Mouse (Mus musculus) midbrain, postnatal 0 days (tissue): ENCODE measurements around the gene 4933428M09Rik. TPM values are rescaled to one million over a fixed set of nuclear protein-coding genes. Genes with fewer than 3 reads are reported as not detected.

Experiments used
- ATAC-seq: fragments of 200-750 bp; cut with Nextera tagmentation; 2 replicates; pipeline ENCODE4 v1.8.0; 2017; ENCODE audit warnings: moderate number of reproducible peaks, mild to moderate bottlenecking, moderate TSS enrichment, moderate library complexity; ENCODE audit not compliant: low FRiP score
- DNase-seq: peaks from one replicate; pipeline ENCODE4 v3.0.0-alpha.2; 2015; ENCODE audit warnings: low spot score
- H3K27ac ChIP-seq: fragments of 300-500 bp; sonication (generic); 2 replicates; pipeline ENCODE4 v1.5.1; 2014; ENCODE audit warnings: low read depth, mild to moderate bottlenecking, low read length, mixed read lengths
- H3K27me3 ChIP-seq: fragments of 300-500 bp; sonication (generic); 2 replicates; pipeline ENCODE4 v1.6.1; 2014; ENCODE audit warnings: low read length, control low read depth, mixed read lengths; ENCODE audit not compliant: insufficient read depth
- H3K36me3 ChIP-seq: fragments of 300-500 bp; sonication (generic); 2 replicates; pipeline ENCODE4 v1.6.1; 2014; ENCODE audit warnings: low read length, control low read depth, mixed read lengths; ENCODE audit not compliant: insufficient read depth
- H3K4me1 ChIP-seq: fragments of 300-500 bp; sonication (generic); 2 replicates; pipeline ENCODE4 v1.6.1; 2014; ENCODE audit warnings: mild to moderate bottlenecking, control low read depth, antibody characterized with exemption, low read length, mixed read lengths; ENCODE audit not compliant: insufficient read depth
- H3K4me2 ChIP-seq: fragments of 300-500 bp; sonication (generic); 2 replicates; pipeline ENCODE4 v1.6.1; 2014; ENCODE audit warnings: low read depth, mild to moderate bottlenecking, low read length, mixed read lengths; ENCODE audit not compliant: poor library complexity, severe bottlenecking
- H3K4me3 ChIP-seq: fragments of 300-500 bp; sonication (generic); 2 replicates; pipeline ENCODE4 v1.5.1; 2014; ENCODE audit warnings: low read depth, mild to moderate bottlenecking, low read length, moderate library complexity
- H3K9ac ChIP-seq: fragments of 300-500 bp; sonication (generic); replicated peaks from 2 replicates; pipeline ENCODE4 v1.6.1; 2014; ENCODE audit warnings: mild to moderate bottlenecking, low read length, moderate library complexity, mixed read lengths; ENCODE audit not compliant: poor library complexity, severe bottlenecking
- H3K9me3 ChIP-seq: fragments of 300-500 bp; sonication (generic); 2 replicates; pipeline ENCODE4 v1.6.1; 2016; ENCODE audit warnings: low read length, control low read depth
- CTCF ChIP-seq: IDR thresholded peaks from 2 replicates; pipeline ENCODE4 v1.5.1; 2016; ENCODE audit warnings: antibody characterized with exemption, mild to moderate bottlenecking
- WGBS: fragments of 180-500 bp; shearing (Covaris S2); extraction: QIAGEN DNeasy Blood & Tissue Kit; methylation state at CpG from one replicate; pipeline ENCODE4 v1.1.7; 2014; 5-methylcytosine and 5-hydroxymethylcytosine counted together
- polyA plus RNA-seq: library from polyadenylated mRNA; unstranded; fragments of >200 nt; fragmentation: Nextera tagmentation; extraction: Ambion mirVana; gene quantifications from 2 replicates; pipeline ENCODE4 v1.2.1, GENCODE M21; 2015
- total RNA-seq: library from RNA; depleted of rRNA; stranded (reverse); fragments of >200 nt; gene quantifications from 2 replicates; pipeline ENCODE4 v1.2.3, GENCODE M21; 2014

The 4933428M09Rik gene
- total and polyA plus RNA-seq, 2 experiments from 2014 or later = not detected

- DNase-seq = no peak
- H3K27ac ChIP-seq = no peak overlapping the region
- no peak overlapping the region for H3K4me3 ChIP-seq
- no peaks in the 10 kb centered on the region for H3K9me3 ChIP-seq
- no peaks in the 10 kb centered on the region for H3K27me3 ChIP-seq
- 77% methylated on average over 4 of the region's 4 CpGs for WGBS
- H3K9ac ChIP-seq = no peak overlapping the region
- H3K4me1 ChIP-seq = no peaks in the 10 kb centered on the region
- no peaks in the 10 kb centered on the region for H3K36me3 ChIP-seq
- TF ChIP-seq CTCF = no peak
- H3K4me2 ChIP-seq = no peak overlapping the region
- ATAC-seq = no peak
Observed at GRCm38 (mm10) chrX:139214765-139215164, 35.7 kb downstream of the 4933428M09Rik start.

- TF ChIP-seq CTCF = no peak
- no peaks in the 10 kb centered on the region for H3K4me1 ChIP-seq
- H3K36me3 ChIP-seq = no peaks in the 10 kb centered on the region
- 72% methylated on average over 5 of the region's 5 CpGs for WGBS
- peak overlapping the region; percentile 40; the same call in 1 of the 2 replicates for H3K4me3 ChIP-seq
- peak overlapping the region; percentile 46 for H3K4me2 ChIP-seq
- no peak overlapping the region for H3K9ac ChIP-seq
- no peak overlapping the region for H3K27ac ChIP-seq
- H3K9me3 ChIP-seq = no peaks in the 10 kb centered on the region
- ATAC-seq (no peak), DNase-seq (no peak)
- H3K27me3 ChIP-seq = no peaks in the 10 kb centered on the region
Observed at GRCm38 (mm10) chrX:139216409-139216808, 37.4 kb downstream of the 4933428M09Rik start.

- TF ChIP-seq CTCF = no peak
- no peaks in the 10 kb centered on the region for H3K27me3 ChIP-seq
- H3K4me2 ChIP-seq = peak overlapping the region; percentile 46
- peak overlapping the region; percentile 40 for H3K4me3 ChIP-seq
- ATAC-seq = peak; percentile 91
- no peaks in the 10 kb centered on the region for H3K9me3 ChIP-seq
- H3K36me3 ChIP-seq = no peaks in the 10 kb centered on the region
- H3K27ac ChIP-seq = no peak overlapping the region
- DNase-seq = peak; percentile 80
- 11% methylated on average over 22 of the region's 22 CpGs for WGBS
- no peaks in the 10 kb centered on the region for H3K4me1 ChIP-seq
- H3K9ac ChIP-seq = no peak overlapping the region
Observed at GRCm38 (mm10) chrX:139216991-139217593, 38.1 kb downstream of the 4933428M09Rik start.

GRCm38 (mm10) chrX:139217776-139218175, 38.7 kb downstream of the 4933428M09Rik start:
- TF ChIP-seq CTCF = no peak

GRCm38 (mm10) chrX:139219017-139219416, 40.0 kb downstream of the 4933428M09Rik start:
- H3K27ac ChIP-seq = no peak overlapping the region
- H3K9me3 ChIP-seq = no peaks in the 10 kb centered on the region
- no peaks in the 10 kb centered on the region for H3K4me1 ChIP-seq
- no peak overlapping the region for H3K4me2 ChIP-seq
- TF ChIP-seq CTCF = peak; percentile 81
- 35% methylated on average over 2 of the region's 2 CpGs for WGBS
- H3K9ac ChIP-seq = no peak overlapping the region
- ATAC-seq (no peak), DNase-seq (peak; percentile 73)
- no peak overlapping the region for H3K4me3 ChIP-seq
- H3K27me3 ChIP-seq = no peaks in the 10 kb centered on the region
- H3K36me3 ChIP-seq = no peaks in the 10 kb centered on the region

More at GRCm38 (mm10) chrX:139217776-139218175, 38.7 kb downstream of the 4933428M09Rik start:
- ATAC-seq (no peak), DNase-seq (no peak)
- WGBS = 40% methylated on average over 10 of the region's 10 CpGs
- H3K36me3 ChIP-seq = no peaks in the 10 kb centered on the region
- H3K9ac ChIP-seq = no peak overlapping the region
- H3K27me3 ChIP-seq = no peaks in the 10 kb centered on the region
- peak overlapping the region; percentile 46 for H3K4me2 ChIP-seq
- H3K4me3 ChIP-seq = peak overlapping the region; percentile 40
- no peak overlapping the region for H3K27ac ChIP-seq
- H3K9me3 ChIP-seq = no peaks in the 10 kb centered on the region
- H3K4me1 ChIP-seq = no peaks in the 10 kb centered on the region

GRCm38 (mm10) chrX:139220830-139221229, 41.8 kb downstream of the 4933428M09Rik start:
- Histone ChIP-seq H3K36me3 (no peaks in the 10 kb centered on the region), H3K9me3 (no peaks in the 10 kb centered on the region), H3K4me1 (no peaks in the 10 kb centered on the region), H3K27ac (no peak overlapping the region), H3K9ac (no peak overlapping the region), H3K27me3 (no peaks in the 10 kb centered on the region), H3K4me3 (no peak overlapping the region), H3K4me2 (no peak overlapping the region)
- no peak for ATAC-seq
- no peak for TF ChIP-seq CTCF
- DNase-seq = no peak
- 72% methylated on average over 4 of the region's 4 CpGs for WGBS
